Mouse (Mus musculus) intestine, embryonic 14.5 days (tissue): ENCODE data around the gene Tes. TPM values are rescaled to one million over a fixed set of nuclear protein-coding genes. Genes with fewer than 3 reads are reported as not detected.
"Not testable (repeated sequence)": the region's sequence is repeated elsewhere in the genome, so short reads cannot be mapped to it uniquely, and the experiment has no call there.

Experiments
- ATAC-seq: fragments of 200-750 bp; cut with Nextera tagmentation; replicated peaks from 2 replicates; pipeline ENCODE4 v1.8.0; 2017; ENCODE audit warnings: low read depth, moderate number of reproducible peaks, moderate TSS enrichment, moderate library complexity; ENCODE audit not compliant: low FRiP score, low TSS enrichment
- DNase-seq: peaks from one replicate; pipeline ENCODE4 v3.0.0-alpha.2; 2018; ENCODE audit warnings: low spot score
- H3K27ac ChIP-seq: fragments of 300-500 bp; sonication (generic); 2 replicates; pipeline ENCODE4 v1.5.1; 2014; ENCODE audit warnings: low read depth, mild to moderate bottlenecking, control low read depth
- H3K27me3 ChIP-seq: fragments of 300-500 bp; sonication (generic); replicated peaks from 2 replicates; pipeline ENCODE4 v1.6.1; 2014; ENCODE audit warnings: low read length, control low read depth; ENCODE audit not compliant: control insufficient read depth, insufficient read depth
- H3K36me3 ChIP-seq: fragments of 300-500 bp; sonication (generic); 2 replicates; pipeline ENCODE4 v1.6.1; 2014; ENCODE audit warnings: low read length, control low read depth; ENCODE audit not compliant: control insufficient read depth, insufficient read depth
- H3K4me1 ChIP-seq: fragments of 300-500 bp; sonication (generic); replicated peaks from 2 replicates; pipeline ENCODE4 v1.6.1; 2014; ENCODE audit warnings: low read length, control low read depth, mixed read lengths; ENCODE audit not compliant: control insufficient read depth, insufficient read depth
- H3K4me2 ChIP-seq: fragments of 300-500 bp; sonication (generic); 2 replicates; pipeline ENCODE4 v1.6.1; 2014; ENCODE audit warnings: low read length
- H3K4me3 ChIP-seq: fragments of 300-500 bp; sonication (generic); 2 replicates; pipeline ENCODE4 v1.5.1; 2014; ENCODE audit warnings: low read depth, low read length, control low read depth, mixed read lengths
- H3K9ac ChIP-seq: fragments of 300-500 bp; sonication (generic); 2 replicates; pipeline ENCODE4 v1.6.1; 2014; ENCODE audit warnings: mild to moderate bottlenecking, low read length
- H3K9me3 ChIP-seq: fragments of 300-500 bp; sonication (generic); 2 replicates; pipeline ENCODE4 v1.6.1; 2016; ENCODE audit warnings: low read length, control low read depth; ENCODE audit not compliant: control insufficient read depth
- WGBS: fragments of 180-500 bp; shearing (Covaris S2); extraction: QIAGEN DNeasy Blood & Tissue Kit; methylation state at CpG from one replicate; pipeline ENCODE4 v1.1.7; 2014; 5-methylcytosine and 5-hydroxymethylcytosine counted together
- polyA plus RNA-seq: library from polyadenylated mRNA; unstranded; fragments of >200 nt; fragmentation: Nextera tagmentation; extraction: Ambion mirVana; gene quantifications from 2 replicates; pipeline ENCODE4 v1.2.1, GENCODE M21; 2014

The Tes gene
- polyA plus RNA-seq, 1 experiment from 2014 or later: 114 TPM

- 55% methylated on average over 6 of the region's 6 CpGs for WGBS
- Histone ChIP-seq H3K4me1 (peaks cover 7% of the 10 kb centered on the region; the same call in 1 of the 2 replicates), H3K9me3 (no peaks in the 10 kb centered on the region), H3K27ac (no peak overlapping the region), H3K9ac (no peak overlapping the region), H3K36me3 (no peaks in the 10 kb centered on the region), H3K4me2 (no peak overlapping the region), H3K27me3 (no peaks in the 10 kb centered on the region), H3K4me3 (no peak overlapping the region)
- DNase-seq (peak; percentile 51), ATAC-seq (peak; percentile 55)
Observed at GRCm38 (mm10) chr6:17053028-17053660, 11.8 kb upstream of the Tes start.

DNA sequence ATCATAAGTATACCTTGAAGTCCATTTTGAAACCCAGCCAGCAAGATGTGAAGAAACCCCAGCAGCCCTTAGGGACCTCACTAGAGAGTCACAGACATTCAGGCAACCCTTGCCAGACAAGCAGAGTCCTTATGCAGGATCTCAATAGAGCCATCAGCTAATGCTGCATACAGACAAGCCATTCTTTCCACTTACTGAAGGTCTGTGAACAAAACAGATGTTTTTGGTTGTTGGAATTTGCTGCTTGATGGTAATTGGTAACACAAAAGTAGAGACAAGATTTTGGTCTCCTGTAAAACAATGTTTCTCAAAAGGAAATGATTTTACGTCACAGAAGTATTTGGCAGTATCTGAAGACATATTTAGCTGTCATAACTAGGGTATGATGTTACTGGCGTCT, 10.2 kb upstream of the Tes start:
- Histone ChIP-seq H3K9ac (no peak overlapping the region), H3K4me3 (no peak overlapping the region), H3K9me3 (no peaks in the 10 kb centered on the region), H3K4me1 (peaks cover 7% of the 10 kb centered on the region; the same call in 1 of the 2 replicates), H3K27ac (no peak overlapping the region), H3K4me2 (no peak overlapping the region), H3K27me3 (no peaks in the 10 kb centered on the region), H3K36me3 (no peaks in the 10 kb centered on the region)
- no peak for ATAC-seq
- DNase-seq: no peak
- WGBS: 62% methylated on average over 2 of the region's 2 CpGs

- no peak overlapping the region for H3K4me3 ChIP-seq
- DNase-seq (peak; percentile 35), ATAC-seq (no peak)
- no peaks in the 10 kb centered on the region for H3K27me3 ChIP-seq
- 25% methylated on average over 2 of the region's 2 CpGs for WGBS
- no peaks in the 10 kb centered on the region for H3K36me3 ChIP-seq
- no peak overlapping the region for H3K4me2 ChIP-seq
- no peak overlapping the region for H3K9ac ChIP-seq
- H3K27ac ChIP-seq: no peak overlapping the region
- no peaks in the 10 kb centered on the region for H3K9me3 ChIP-seq
- peaks cover 7% of the 10 kb centered on the region; the same call in 1 of the 2 replicates for H3K4me1 ChIP-seq
Observed at GRCm38 (mm10) chr6:17055659-17056058, 9.3 kb upstream of the Tes start.

GRCm38 (mm10) chr6:17059501-17059900, 5.4 kb upstream of the Tes start:
- 35% methylated on average over 2 of the region's 2 CpGs for WGBS
- no peak for ATAC-seq
- H3K4me2 ChIP-seq: no peak overlapping the region

GRCm38 (mm10) chr6:17060154-17060553, 4.8 kb upstream of the Tes start:
- Histone ChIP-seq H3K9me3 (no peaks in the 10 kb centered on the region), H3K36me3 (no peaks in the 10 kb centered on the region), H3K4me1 (peaks cover 7% of the 10 kb centered on the region), H3K27ac (no peak overlapping the region), H3K27me3 (no peaks in the 10 kb centered on the region), H3K9ac (no peak overlapping the region), H3K4me3 (no peak overlapping the region), H3K4me2 (no peak overlapping the region)
- WGBS: 47% methylated on average over 2 of the region's 2 CpGs
- ATAC-seq (no peak), DNase-seq (peak; percentile 29)

More at GRCm38 (mm10) chr6:17059501-17059900, 5.4 kb upstream of the Tes start:
- H3K4me1 ChIP-seq: peaks cover 7% of the 10 kb centered on the region
- H3K27me3 ChIP-seq: no peaks in the 10 kb centered on the region
- no peak overlapping the region for H3K27ac ChIP-seq
- H3K9ac ChIP-seq: no peak overlapping the region
- no peak overlapping the region for H3K4me3 ChIP-seq
- peak; percentile 51 for DNase-seq
- H3K36me3 ChIP-seq: no peaks in the 10 kb centered on the region
- no peaks in the 10 kb centered on the region for H3K9me3 ChIP-seq

DNA sequence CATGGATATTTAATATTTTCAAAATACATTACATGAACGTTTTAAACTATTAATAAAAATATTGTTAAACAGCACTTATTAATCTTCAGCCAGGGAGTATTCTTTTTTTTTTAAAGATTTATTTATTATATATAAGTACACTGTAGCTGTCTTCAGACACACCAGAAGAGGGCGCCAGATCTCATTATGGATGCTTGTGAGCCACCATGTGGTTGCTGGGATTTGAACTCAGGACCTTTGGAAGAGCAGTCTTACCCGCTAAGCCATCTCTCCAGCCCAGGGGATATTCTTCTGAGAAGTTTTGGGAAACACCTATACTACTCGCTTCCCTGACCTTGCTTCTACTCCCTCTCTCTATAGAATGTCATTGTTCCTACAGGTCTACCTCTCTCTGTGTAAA, 3.1 kb upstream of the Tes start:
- ATAC-seq, H3K27ac ChIP-seq, H3K4me2 ChIP-seq: not testable (repeated sequence)

DNA sequence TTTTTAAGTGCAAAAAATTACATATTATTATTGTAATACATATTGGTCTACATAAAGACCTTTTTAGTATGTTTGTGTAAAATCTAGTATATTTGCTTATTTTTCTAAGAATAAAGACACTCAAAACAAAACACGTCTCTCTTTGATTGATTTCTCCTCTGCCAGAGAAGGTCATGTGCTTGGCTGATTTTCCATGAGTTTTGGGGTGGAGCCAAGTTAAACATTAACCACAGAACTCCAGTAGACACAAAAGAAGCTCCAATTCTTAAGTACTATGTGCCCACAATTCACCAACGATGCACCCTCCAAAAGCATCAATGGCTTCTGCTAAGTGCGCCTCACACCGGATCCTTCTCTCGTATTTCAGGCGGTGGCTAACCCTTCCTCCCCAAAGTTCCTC, 2.6 kb upstream of the Tes start:
- ATAC-seq (no peak), DNase-seq (peak; percentile 50)
- Histone ChIP-seq H3K36me3 (no peaks in the 10 kb centered on the region), H3K9me3 (no peaks in the 10 kb centered on the region), H3K27me3 (no peaks in the 10 kb centered on the region), H3K9ac (no peak overlapping the region), H3K27ac (no peak overlapping the region; the same call in 1 of the 2 replicates), H3K4me3 (no peak overlapping the region), H3K4me1 (peaks cover 5% of the 10 kb centered on the region; the same call in 1 of the 2 replicates), H3K4me2 (no peak overlapping the region; the same call in 1 of the 2 replicates)
- 79% methylated on average over 6 of the region's 6 CpGs for WGBS

More for the DNA sequence above, 3.1 kb upstream of the Tes start:
- H3K9ac ChIP-seq, H3K9me3 ChIP-seq, H3K27me3 ChIP-seq, H3K4me1 ChIP-seq, H3K36me3 ChIP-seq, H3K4me3 ChIP-seq: not testable (repeated sequence)
- 79% methylated on average over 4 of the region's 4 CpGs for WGBS
- DNase-seq: peak; percentile 36

DNA sequence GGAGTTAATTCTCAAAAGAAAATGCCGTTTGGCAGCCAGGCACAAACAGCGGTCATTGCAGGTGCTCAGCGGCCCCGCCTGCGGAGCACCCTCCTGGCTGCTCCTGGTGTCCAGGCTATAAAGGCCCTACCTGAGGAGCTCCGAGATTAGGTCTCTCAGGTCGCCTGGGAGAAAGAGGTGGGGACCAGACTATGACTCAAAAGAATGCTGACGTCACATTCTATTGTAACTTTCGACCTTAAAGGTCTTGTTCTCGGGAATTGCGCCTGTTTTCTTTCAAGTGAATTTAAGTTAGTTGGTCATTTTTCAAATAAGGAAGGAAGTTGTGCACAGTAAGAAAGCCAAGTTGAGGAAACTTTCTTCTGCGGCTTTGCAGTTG, 831 bp downstream of the Tes start:
- peak overlapping the region; percentile 93 for H3K9ac ChIP-seq

More for the DNA sequence above, 831 bp downstream of the Tes start:
- H3K36me3 ChIP-seq: no peaks in the 10 kb centered on the region
- H3K4me1 ChIP-seq: peaks cover 16% of the 10 kb centered on the region
- DNase-seq: no peak
- H3K9me3 ChIP-seq: no peaks in the 10 kb centered on the region
- H3K27ac ChIP-seq: peak overlapping the region; percentile 69
- peak; percentile 70 for ATAC-seq
- H3K4me2 ChIP-seq: peak overlapping the region; percentile 57
- H3K4me3 ChIP-seq: peak overlapping the region; percentile 80
- no peaks in the 10 kb centered on the region for H3K27me3 ChIP-seq
- WGBS: 2% methylated on average over 12 of the region's 12 CpGs
